In the genomic region with DNA sequence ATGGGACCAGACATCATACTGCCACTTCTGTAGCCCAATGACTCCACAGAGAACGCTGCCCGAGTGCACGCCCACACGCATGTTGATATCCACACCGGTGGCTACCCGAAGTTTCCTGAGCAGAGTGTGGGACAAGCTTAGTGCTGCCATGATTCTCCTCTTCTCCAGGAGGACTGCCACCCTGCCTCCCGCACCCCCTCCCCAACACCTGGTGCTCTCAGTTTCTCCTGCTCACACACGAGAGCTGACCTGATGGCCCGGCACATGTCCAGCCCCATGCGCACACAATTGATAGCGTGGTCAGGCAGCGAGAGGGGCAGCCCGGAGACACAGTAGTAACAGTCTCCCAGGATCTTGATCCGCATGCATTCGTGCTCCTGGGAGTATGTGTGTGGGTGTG, we compare ENCODE assay signal across 26 mouse cellular contexts. TPM values are rescaled to one million over a fixed set of nuclear protein-coding genes. Genes with fewer than 3 reads are reported as not detected.
DNase-seq lines count a peak whose midpoint lies in the region; ATAC-seq and TF ChIP-seq lines count a peak whose summit lies in the region.
"Had no signal": no experiment of that assay in that cellular context is flagged by ENCODE, and none has a peak within 500 bp of the region (broad histone marks: within the 10 kb centered on the region; RNA-seq: fewer than 3 reads in every experiment).

No protein-coding gene starts in this region.

- H3K9me3 ChIP-seq in E14TG2a.4 (ENCODE audit: low read length), result no peaks in the 10 kb centered on the region
- H3K9me3 ChIP-seq: embryonic facial prominence, embryonic 12.5 days; hindbrain, embryonic 15.5 days; intestine, embryonic 15.5 days; liver, embryonic 13.5 days; midbrain, embryonic 15.5 days; neural tube, embryonic 13.5 days had no signal

- peaks cover 83% of the 10 kb centered on the region for H3K27me3 ChIP-seq in E14TG2a.4 (ENCODE audit: insufficient read depth, low read length)

- peaks cover 40% of the 10 kb centered on the region for H3K4me1 ChIP-seq in E14TG2a.4 (replicated peaks; ENCODE audit: low read depth, low read length)

- H3K4me3 ChIP-seq in E14TG2a.4 (replicated peaks; ENCODE audit: low read length), result peak overlapping the region; percentile 43
- H3K4me3 ChIP-seq: embryonic facial prominence, embryonic 12.5 days; heart, adult 2 months; hindbrain, embryonic 15.5 days; intestine, embryonic 15.5 days; left cerebral cortex, adult 2 months; liver, embryonic 13.5 days; midbrain, embryonic 15.5 days; myocyte; neural tube, embryonic 13.5 days had no signal

- intact Hi-C loops in heart, postnatal 36 days (cut with DNase I), result loop anchor here (2.0 kb wide), 1 partner anchor 14 kb away; the partner anchor contains the start of gene Ltb4r1

- DNase-seq in adrenal gland, postnatal 10 days, result peak; percentile 1
- DNase-seq in adrenal gland, adult 8-10 months, result no peak
- peak; percentile 3 for DNase-seq in heart, postnatal 4 days
- no peak for DNase-seq in heart, postnatal 36 days
- peak; percentile 15 to 16 for DNase-seq in right cerebral cortex, postnatal 10 days (ENCODE audit: low spot score in 2 of 2)
- DNase-seq in right cerebral cortex, postnatal 25 days, result no peak
- DNase-seq: adrenal gland, adult 2 months; cerebellum, postnatal 25 days; forebrain, postnatal 0 days; kidney, adult 8-10 months; liver, embryonic 13.5 days; lung, adult 2 months; lung, postnatal 36 days; thymus, postnatal 25 days had no signal

- no peaks in the 10 kb centered on the region for H3K36me3 ChIP-seq in E14TG2a.4 (ENCODE audit: insufficient read depth, low read length)
- H3K36me3 ChIP-seq: embryonic facial prominence, embryonic 12.5 days; hindbrain, embryonic 15.5 days; intestine, embryonic 15.5 days; liver, embryonic 13.5 days; midbrain, embryonic 15.5 days; neural tube, embryonic 13.5 days had no signal

- TF ChIP-seq CTCF in E14TG2a.4 (conservative IDR thresholded peaks at IDR 0.05; ENCODE audit: low read length), result no peak

- no peak for ATAC-seq in megakaryocyte progenitor cell, adult 5-6 weeks (replicated peaks; ENCODE audit: poor library complexity)
- ATAC-seq: forebrain, postnatal 0 days; intestine, embryonic 15.5 days; midbrain, embryonic 15.5 days had no signal

RNA-seq across cellular contexts. Expression of gene Adcy4, which starts 5.2 kb away (rescaled TPM):
- total RNA-seq in adrenal gland, postnatal 10 days (2021), result 10 to 100 TPM; 10.3 to 12.6 TPM
- total RNA-seq in adrenal gland, adult 8-10 months (2022), result 1 to 10 TPM; 5.2 to 9.1 (median 7.8) TPM
- 10 to 100 TPM; 18.9 to 22.3 TPM for total RNA-seq in heart, postnatal 4 days (2021)
- 10 to 100 TPM; 18.0 to 21.0 TPM for total RNA-seq in heart, postnatal 36 days (2021)
- total RNA-seq in megakaryocyte progenitor cell, adult 5-6 weeks (2015), result 0.05 TPM in 1 of 2 replicates, not detected in the other
- not detected in 2 replicates for total RNA-seq in megakaryocyte progenitor cell, adult 5-6 weeks (2017)
- total RNA-seq: megakaryocyte-erythroid progenitor cell, adult 5-6 weeks had no signal

RNA-seq across cellular contexts. Expression of gene Ripk3, which starts 10.0 kb away (rescaled TPM):
- 1 to 10 TPM; 8.3 to 9.1 TPM for total RNA-seq in adrenal gland, postnatal 10 days (2021)
- total RNA-seq in adrenal gland, adult 8-10 months (2022), result 1 to 10 TPM; 3.0 to 6.2 (median 5.8) TPM
- 10 to 100 TPM; 10.6 to 14.0 TPM for total RNA-seq in heart, postnatal 4 days (2021)
- 1 to 10 TPM; 3.0 to 5.1 TPM for total RNA-seq in heart, postnatal 36 days (2021)
- total RNA-seq in megakaryocyte progenitor cell, adult 5-6 weeks (2015), result 116 and 152 TPM in 2 replicates
- total RNA-seq in megakaryocyte progenitor cell, adult 5-6 weeks (2017), result 25.3 and 49.9 TPM in 2 replicates

RNA-seq across cellular contexts. Expression of gene Ltb4r1, which starts 12.9 kb away (rescaled TPM):
- 1 to 10 TPM; 1.4 to 1.6 TPM for total RNA-seq in adrenal gland, postnatal 10 days (2021)
- under 1 TPM; 0.31 to 0.75 (median 0.43) TPM for total RNA-seq in adrenal gland, adult 8-10 months (2022)
- under 1 TPM; 0.50 TPM for total RNA-seq in heart, postnatal 4 days (2021)
- under 1 TPM in 1 of 2 experiments, not detected in 1; 0.24 TPM for total RNA-seq in heart, postnatal 36 days (2021)
- 18.5 and 19.9 TPM in 2 replicates for total RNA-seq in megakaryocyte progenitor cell, adult 5-6 weeks (2015)
- total RNA-seq in megakaryocyte progenitor cell, adult 5-6 weeks (2017), result 31.4 and 42.4 TPM in 2 replicates

RNA-seq across cellular contexts. Expression of gene Ltb4r2, which starts 17.5 kb away (rescaled TPM):
- total RNA-seq in adrenal gland, postnatal 10 days (2021), result under 1 TPM; 0.12 to 0.54 TPM
- under 1 TPM in 1 of 4 experiments, not detected in 3; 0.17 TPM for total RNA-seq in adrenal gland, adult 8-10 months (2022)
- total RNA-seq in heart, postnatal 4 days (2021), result under 1 TPM; 0.11 to 0.26 TPM
- under 1 TPM in 1 of 2 experiments, not detected in 1; 0.19 TPM for total RNA-seq in heart, postnatal 36 days (2021)
- total RNA-seq in megakaryocyte progenitor cell, adult 5-6 weeks (2015), result 0.39 and 0.44 TPM in 2 replicates
- total RNA-seq in megakaryocyte progenitor cell, adult 5-6 weeks (2017), result 0.47 and 0.62 TPM in 2 replicates

RNA-seq across cellular contexts. Expression of gene Cideb, which starts 20.4 kb away (rescaled TPM):
- 10 to 100 TPM; 14.2 to 23.3 TPM for total RNA-seq in adrenal gland, postnatal 10 days (2021)
- total RNA-seq in adrenal gland, adult 8-10 months (2022), result under 1 TPM in 2 of 4 experiments, not detected in 2; 0.31 to 0.49 TPM
- 1 to 10 TPM; 1.2 to 2.2 TPM for total RNA-seq in heart, postnatal 4 days (2021)
- total RNA-seq in heart, postnatal 36 days (2021), result 1 to 10 TPM in 1 of 2 experiments, under 1 TPM in 1; 0.64 to 1.6 TPM
- total RNA-seq in megakaryocyte progenitor cell, adult 5-6 weeks (2015), result 0.20 and 0.77 TPM in 2 replicates
- 0.51 TPM in 1 of 2 replicates, not detected in the other for total RNA-seq in megakaryocyte progenitor cell, adult 5-6 weeks (2017)
- total RNA-seq: hematopoietic stem cell, adult 5-6 weeks; megakaryocyte-erythroid progenitor cell, adult 5-6 weeks had no signal

Comparison
In these comparisons a context has a peak if more than half of its experiments do, and no peak if none do; other contexts are left out.
1. DNase-seq: peak in adrenal gland, postnatal 10 days (single experiment), heart, postnatal 4 days (single experiment) and right cerebral cortex, postnatal 10 days (2 of 2); none in adrenal gland, adult 8-10 months (single experiment), heart, postnatal 36 days (0 of 2) and right cerebral cortex, postnatal 25 days (single experiment).
2. RNA of gene Adcy4, which starts 5.2 kb away (total RNA-seq): 18.9 to 22.3 TPM in heart, postnatal 4 days, 18.0 to 21.0 TPM in heart, postnatal 36 days, 10.3 to 12.6 TPM in adrenal gland, postnatal 10 days and 5.2 to 9.1 TPM in adrenal gland, adult 8-10 months; 0.05 TPM in megakaryocyte progenitor cell, adult 5-6 weeks; every median in the first group is over 4 times any median in the second.
3. RNA of gene Ltb4r1, which starts 12.9 kb away (total RNA-seq): 18.5 to 42.4 TPM in megakaryocyte progenitor cell, adult 5-6 weeks; 1.4 to 1.6 TPM in adrenal gland, postnatal 10 days, 0.50 TPM in heart, postnatal 4 days, 0.31 to 0.75 TPM in adrenal gland, adult 8-10 months and 0.24 TPM in heart, postnatal 36 days; every median in the first group is over 4 times any median in the second.